Mouse (Mus musculus): Measurements from ENCODE around the gene Cbx3.

Gene Cbx3

DNA sequence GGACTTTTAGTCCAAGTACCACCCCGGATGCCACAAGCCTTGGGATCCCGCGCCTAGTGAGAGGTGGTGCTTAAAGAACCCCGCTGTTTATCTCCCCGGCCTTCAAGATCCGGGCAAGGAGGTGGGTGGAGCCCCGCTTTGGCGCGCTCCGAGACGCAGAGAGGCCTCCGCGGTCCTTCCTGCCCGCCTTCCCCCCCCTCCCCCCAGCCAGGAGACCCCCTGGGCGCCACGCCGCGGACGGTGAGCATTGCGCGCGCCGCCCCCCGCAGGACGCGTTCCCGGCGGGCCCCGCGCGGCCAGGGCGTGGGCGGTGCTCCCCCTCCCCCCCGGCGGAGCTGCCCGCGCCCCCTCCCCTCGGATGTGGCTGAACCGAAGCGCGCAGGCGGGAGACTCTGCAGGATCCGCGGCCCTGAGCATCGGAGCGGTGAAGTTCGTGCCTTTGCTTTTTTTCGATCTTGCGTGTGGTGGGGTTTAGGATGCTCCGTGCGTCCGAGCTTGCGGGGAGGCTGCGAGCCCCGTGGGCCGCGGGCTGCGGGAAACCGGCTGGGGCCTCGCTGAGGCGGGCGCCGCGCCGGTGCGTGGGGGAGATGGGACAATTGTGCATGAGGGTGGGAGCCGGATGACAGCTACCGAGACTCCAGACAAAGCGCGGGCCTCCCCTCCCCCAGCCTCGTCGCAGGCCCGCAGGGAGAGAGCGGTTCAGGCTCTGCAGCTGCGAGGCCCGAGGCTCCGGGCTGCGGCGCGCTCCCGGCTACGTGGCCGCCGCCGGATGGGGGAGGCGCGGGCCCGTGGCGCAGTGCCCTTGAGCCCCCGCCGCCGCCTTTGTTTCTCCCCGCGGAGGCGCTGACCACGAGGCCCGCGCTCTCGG lies at the start of gene Cbx3:
TSS of gene Cbx3 (plus strand) at position 50 of the 868 bp plus-strand sequence.
- DNase-seq: peak; percentile 85

DNA sequence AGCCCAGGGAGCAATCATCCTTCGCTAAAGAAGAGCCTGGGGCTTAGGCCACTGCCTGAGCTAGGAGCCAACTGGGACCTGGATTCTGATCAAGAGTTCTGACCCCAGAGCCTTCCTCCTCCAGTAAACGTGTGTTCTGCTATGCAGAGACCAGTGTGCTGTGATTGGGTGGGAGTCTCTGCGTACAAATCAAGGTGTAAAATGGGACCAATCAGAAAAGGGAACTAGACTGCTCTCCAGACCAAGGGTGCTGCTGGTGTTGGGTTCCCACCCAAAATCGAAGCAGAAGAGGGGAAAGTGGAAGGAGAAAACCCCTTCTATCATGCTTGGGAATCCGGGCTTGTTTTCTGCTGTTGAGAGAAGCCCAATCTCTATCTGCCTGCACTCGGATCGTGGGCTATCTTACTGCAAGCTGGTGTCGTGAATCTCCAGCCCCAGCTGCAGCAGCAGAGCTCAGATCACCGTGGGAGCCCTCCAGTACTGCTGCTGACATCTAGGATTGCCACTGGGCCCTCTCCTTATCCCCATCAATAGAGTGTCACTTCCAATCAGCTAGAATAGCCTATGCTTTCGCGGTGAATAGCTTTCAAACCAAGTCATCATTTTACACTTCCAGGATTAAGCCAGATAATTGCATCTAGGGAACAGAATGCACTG lies 46.6 kb upstream of the Cbx3 start:
- no peak for DNase-seq

DNA sequence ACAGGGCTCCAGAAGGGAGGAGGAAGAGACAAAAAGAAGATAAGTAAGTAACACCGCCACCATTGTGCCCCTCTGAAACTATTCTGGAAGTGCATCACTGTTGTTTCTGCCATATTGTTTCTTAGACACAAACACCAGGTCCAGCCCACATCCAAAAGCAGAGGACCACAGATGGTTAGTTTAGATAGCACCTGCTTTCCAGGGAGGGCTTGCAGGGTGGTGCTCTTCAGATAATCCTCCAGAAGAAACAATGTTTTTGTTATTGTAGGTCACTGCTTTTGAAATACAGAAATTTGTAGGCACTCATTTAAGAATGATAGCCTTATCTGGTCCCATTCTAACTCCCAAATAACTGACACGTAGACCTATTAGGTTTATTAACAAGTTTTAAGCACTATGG lies 45.6 kb upstream of the Cbx3 start:
- DNase-seq: no peak

DNA sequence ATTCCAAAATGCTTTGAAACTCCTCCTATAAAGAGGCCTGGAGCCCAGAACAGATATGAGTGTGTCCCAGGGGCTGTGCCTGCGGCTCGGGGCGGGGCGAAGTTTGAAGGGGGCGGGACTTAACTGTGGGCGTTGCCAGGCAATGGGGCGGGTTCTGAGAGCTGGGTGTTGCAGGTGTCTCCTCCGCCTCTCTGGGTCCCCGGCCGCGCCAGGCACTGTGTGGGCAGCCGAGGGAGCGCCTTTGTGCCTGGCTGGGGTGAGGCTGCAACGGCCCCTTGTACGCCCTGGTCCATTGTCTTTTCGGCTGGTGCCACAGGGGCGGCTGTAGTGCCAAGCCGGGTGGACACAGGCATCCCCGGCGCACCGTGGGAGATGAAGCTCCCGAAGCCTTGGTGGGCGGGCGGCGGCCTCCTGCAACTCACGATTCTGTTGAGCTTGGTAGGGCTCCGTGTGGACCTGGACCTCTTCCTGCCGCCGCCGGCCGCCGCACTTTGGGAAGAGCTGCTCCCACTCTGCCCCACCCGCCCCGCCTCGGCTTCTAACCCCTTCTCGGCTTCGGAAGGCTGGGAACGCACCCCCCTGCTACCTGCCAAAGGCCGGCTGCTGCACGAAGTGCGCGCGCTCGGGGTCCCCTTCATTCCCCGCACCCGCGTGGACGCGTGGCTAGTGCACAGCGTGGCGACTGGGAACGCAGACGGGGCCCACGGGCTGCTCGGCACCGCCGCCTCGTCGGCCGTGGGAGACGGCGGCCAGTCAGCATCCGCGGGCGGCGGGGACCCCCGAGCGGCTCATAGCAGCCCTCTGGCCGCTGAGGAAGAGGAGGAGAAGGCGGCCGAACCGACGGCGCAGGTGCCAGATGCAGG lies 37.4 kb upstream of the Cbx3 start, which contains the start of gene Nfe2l3:
TSS of gene Nfe2l3 (plus strand) at position 136 of the 863 bp plus-strand sequence.
- peak; percentile 44 for DNase-seq

DNA sequence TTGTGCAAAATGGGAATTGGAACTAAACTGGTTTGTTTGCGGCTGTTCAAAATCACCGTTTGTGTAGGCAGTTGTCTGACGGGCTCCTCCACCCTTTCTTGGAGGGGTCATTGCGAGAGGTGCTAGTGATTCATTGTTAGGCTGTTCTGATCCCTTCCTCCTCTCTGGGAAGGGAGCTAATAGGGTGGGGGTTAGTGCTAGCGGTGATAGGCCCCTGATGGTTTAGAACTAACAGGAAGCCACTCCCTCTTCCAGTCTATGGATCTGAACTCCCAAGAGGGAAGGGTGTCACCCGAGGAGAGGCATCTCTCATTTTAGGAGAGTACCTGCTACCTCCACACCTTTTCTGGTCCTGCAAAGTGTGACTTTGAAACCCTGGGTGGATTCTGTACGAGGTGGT lies 35.9 kb upstream of the Cbx3 start:
- DNase-seq: no peak

DNA sequence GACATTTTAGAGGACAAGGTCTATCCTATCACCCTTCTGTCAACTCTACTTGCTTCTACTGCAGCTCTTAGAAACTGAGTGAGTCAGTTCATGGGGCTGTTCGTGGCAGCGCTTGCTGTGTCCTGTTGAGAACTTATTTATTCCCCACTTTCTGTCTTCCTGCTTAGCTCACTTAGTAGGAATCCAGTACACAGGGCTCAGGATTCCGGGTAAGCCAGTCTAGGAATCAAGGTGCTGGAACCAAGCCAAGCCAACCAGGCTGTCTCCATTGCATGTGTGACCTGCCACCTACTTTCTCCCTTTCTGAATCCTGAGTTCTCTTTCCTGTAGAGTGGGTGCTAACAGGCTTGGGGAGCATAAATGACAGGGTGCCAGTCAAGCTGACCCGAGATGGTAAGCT lies 32.5 kb upstream of the Cbx3 start:
- no peak for DNase-seq

DNA sequence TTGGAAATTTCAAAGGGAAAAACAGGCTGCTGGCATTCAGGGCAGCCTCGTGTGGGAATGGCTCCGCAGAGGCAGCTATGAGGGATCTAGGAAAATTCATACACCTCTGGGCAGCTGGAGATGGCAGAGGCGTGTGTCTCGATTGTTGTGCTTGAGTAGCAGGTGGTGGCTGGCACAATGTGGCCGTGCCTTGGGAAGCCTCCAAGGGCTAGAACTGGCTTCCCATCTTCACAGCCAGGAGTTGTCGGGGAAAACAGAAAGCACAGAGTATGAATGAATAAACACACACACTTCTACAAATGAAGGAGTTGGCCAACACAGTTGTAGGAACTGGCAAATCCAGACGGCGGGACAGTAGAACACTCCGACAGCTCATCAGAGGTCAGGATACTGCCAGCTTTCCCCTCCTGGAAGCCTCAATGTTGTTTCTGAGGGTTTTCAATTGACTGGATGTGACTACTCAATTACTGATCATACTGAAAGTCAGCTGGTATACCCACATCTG lies 31.3 kb upstream of the Cbx3 start:
- DNase-seq: no peak

DNA sequence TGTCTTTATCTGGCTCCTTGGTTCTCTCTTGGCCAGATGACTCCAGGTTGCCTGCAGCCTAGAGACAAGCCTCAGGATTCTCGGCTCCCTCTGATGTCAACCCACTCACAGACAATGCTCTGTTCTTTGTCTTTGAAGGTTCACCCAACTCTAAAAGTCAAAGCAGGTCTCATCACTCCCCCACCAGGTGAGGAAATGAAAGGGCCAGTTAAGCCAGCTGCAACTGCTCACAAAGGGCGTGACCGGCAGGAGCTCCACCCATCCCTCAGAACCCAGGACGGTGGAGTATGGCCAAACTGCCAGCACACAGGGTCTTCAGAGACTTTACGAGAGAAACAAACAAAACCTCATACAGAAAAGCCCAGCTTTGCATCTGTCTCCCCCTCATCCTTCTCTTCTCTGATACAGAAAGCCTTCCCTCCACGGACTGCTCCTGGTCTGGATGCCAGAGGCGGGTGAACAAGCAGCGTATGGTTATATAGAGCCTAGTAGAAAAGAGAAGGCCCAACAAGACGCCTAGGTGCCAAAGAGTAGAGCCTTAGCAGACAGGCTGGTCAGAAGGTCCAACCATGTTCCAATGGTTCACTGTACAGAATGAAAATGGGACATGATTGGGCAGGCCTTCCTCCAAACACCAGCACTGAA lies 27.8 kb upstream of the Cbx3 start:
- DNase-seq: no peak

DNA sequence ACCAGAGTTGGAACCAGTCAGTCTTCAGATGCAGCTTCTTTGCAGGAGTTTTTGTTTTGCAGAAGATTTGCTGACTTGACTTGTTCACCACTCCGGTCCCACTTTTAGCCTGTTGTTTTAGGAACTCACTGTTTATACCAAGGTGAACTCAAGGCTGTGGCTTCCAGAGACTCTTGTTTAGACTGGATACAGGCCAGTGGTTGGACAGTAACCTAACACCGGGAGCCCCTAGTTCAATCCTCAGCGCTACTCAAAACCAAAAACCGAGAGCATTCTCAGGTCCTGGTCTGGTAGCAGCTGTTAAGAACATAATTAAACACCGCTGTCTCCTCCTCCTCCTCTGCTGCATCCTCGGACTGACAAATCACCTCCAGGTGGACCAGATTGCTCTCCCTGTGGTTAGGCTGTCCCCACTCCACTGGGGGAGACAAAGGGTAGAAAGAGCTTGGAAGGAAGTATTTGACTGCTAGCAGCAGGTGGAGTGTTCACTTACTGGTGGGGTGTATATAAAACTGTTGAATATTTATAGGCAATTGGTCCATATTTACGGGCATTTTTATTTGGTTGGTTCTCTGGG lies 17.1 kb upstream of the Cbx3 start:
- no peak for DNase-seq

DNA sequence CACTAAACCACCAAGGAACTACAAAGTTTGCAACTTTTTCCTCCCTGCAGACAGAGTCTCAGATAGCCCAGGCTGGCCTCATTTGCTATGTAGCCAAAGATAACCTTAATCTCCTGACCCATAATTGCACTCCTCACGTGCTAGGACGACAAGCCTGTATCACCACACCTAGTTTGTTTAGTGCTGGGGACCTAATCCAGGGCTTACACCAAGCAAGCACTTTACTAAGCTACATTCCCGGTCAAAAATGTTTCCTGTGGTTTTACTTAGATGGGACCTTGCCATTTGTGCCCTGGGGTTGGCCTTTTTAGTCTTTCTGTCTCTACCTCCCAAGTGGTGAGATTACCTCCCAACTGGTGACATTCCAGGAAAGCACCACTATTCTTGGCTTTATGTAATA lies 15.2 kb upstream of the Cbx3 start:
- DNase-seq: no peak

DNA sequence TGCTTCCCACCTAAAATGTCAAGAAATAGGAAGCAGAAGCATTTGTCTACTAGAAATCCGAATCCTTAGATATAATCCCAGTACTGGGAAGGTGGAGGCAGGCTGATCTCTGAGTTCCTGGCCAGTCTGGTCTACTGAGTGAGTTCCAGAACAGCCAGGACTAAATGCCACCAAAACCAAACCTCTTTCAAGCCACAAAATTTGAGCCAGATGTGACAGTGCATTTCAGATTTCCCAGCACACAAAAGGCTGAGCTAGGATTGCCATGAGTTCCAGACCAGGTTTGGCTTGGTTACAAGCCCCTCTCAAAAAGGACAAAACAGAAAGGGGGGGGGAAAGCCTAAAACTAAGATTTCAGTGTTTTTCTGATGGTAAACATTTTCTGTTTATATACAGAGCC lies 14.0 kb upstream of the Cbx3 start:
- DNase-seq: no peak

DNA sequence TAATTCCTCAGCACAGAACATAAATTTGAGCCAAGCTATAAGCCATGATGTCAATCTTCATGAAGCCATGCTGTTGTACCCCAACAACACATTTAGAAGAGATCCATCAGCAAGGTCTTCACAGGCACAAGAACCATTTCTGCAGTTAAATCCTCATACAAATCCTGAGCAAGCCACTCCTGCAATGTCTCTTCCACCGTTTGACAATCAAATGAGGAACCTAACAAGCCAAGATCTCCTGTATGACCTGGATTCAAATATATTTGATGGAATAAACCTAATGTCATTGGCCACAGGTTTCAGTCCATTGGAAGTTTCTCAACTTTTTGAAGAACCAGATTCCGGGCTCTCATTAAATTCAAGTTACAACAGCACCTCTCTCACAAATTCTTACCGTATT lies 12.9 kb upstream of the Cbx3 start:
- no peak for DNase-seq

DNA sequence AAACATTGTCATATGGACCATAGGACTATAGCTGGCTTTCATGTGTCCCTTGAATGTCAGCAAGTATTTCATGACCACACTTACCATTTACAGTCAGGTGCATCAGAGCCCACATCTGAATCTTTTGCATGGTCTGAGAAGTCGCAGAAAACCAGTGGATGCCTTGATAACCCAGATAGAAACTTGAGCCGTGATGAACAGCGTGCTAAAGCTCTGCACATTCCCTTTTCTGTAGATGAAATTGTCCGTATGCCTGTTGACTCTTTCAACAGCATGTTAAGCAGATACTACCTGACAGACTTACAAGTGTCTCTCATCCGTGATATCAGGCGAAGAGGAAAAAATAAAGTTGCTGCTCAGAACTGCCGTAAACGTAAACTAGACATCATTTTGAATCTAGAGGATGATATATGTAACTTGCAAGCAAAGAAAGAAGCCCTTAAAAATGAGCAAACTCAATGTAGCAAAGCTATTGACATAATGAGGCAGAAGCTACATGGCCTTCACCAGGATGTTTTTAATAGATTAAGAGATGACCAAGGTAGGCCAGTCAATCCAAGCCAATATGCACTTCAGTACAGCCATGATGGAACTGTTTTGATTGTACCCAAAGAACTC lies 12.3 kb upstream of the Cbx3 start:
- DNase-seq: no peak

DNA sequence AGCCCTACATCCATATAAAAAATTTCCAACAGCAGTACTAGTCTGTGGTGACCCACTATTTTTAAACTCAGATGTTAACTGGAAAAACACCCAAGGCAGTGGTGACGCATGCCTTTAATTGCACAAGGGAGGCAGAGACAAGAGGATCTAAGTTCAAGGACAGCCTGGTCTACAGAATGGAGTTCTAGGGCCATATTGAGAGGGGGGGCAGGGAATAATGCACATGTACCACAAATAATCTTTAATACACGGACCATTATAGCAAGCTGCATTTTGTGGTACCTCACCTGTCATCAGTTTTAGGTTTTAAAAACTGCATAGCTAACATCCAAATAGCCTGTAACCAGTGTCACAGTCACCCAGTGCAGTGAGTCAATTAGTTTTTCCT lies 11.2 kb upstream of the Cbx3 start:
- no peak for DNase-seq

DNA sequence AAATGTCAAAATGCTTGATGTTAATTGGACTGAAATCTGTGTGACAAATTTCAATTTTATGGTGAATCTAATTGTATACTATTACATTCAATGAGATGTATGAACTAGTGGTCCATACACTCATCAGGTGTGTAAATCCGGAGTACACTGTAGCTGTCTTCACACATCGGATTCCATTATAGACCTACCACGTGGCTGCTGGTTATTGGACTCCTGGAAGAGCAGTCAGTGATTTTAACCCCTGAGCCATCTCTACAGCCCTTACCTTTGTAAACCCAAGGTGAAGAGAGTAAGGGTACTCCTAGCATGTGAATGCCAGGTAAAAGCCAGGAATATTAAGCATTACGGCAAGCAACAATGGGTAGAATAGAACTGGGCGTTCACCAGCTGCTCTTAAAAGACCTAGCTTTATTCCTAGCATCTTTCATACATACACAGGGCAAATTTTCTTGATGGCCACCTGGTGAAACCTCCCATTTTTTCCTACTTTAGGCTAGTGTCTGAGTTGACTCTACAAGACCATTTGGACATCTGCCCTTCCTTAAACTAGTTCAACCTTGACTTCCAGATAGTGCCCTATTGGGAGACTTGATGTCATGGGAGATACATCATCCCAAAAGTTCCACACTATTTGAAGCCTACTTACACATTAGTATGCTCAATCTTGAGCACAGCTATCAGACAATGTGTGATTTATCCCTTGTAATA lies 10.7 kb upstream of the Cbx3 start:
- no peak for DNase-seq

DNA sequence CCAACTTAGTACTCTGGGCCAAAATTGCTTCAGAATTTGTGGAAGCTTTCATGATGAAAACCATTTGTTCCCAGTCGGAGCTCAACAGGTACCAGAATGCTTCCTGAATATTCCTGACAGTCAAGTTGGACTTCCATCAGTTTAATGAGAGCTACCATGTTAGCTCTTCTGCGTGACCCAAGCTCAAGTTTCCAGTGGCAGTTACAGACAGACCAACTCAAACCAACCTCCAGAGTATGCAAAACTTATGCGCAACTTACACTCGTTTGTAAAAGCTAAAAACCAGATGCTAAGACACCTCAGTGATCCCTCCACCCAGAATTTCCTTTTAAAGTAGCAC lies 10.2 kb upstream of the Cbx3 start:
- no peak for DNase-seq

DNA sequence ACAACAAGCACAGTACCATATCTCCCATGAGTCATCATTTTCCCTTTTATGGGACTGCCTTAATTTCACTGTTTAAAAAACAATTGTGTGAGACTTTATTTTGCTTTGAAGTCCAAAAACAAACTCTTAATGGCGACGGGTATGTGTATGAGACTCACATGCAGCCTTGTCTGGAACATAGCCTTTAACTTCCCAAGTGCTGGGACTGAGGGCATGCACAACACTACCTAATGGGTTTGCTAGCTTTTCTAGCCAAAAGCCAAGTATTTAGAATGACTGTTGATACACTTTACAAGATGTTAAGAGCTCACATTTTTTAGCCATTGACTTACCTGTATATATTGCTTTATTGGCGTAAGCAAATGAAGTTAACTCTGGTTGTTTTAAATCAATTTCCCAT lies 9.8 kb upstream of the Cbx3 start:
- no peak for DNase-seq

DNA sequence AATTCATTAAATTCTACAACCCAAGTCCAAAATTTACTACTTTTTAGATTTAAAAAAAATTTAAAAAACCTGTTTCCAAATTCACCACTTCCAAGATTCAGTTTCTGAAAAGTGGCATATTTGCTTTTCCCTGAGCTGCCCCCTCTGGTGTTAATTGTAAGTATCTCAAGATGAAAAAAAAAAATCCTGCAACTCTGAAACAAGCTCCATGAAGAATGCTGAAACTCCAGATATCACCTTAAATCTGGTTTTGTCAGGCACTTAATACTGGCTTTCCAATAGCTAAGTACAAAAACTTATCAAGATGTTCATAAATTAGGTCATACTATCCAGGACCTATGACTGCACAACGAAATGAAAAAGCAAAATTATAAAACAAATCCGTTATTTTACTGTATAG lies 2.5 kb upstream of the Cbx3 start:
- no peak for DNase-seq

DNA sequence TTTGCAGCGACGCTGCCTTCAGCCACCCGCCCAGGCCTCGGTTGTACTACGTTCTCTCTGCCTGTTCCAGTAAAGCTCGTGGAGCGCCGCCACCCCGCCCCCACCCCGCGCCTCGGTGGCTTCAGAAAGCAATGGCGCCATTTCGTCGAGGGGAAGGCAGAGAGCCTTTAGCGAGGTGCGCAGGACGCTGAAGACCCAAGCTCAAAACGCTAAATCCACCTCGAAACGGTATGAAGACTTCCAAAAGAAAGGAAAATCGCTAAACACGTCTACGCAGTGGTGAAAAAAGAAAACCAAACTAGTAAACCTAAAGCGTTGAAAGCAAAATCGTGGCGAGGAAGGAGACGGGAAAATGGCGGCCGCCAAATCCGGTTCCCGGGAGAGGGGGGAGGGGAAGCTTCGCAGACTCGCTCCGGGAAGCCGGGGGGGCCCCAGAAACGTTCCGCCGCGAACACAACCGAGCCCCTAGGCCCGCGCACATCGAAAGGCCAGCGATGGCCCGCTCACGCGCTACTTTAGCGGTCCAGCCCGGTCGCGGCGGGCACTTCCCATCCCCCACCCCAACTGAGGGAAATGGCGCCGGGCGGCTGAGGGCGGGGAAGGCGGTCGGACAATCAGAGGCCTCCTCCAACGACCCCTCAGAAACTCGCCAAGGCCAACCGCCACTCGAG lies 1.1 kb upstream of the Cbx3 start:
- peak; percentile 70 for DNase-seq

DNA sequence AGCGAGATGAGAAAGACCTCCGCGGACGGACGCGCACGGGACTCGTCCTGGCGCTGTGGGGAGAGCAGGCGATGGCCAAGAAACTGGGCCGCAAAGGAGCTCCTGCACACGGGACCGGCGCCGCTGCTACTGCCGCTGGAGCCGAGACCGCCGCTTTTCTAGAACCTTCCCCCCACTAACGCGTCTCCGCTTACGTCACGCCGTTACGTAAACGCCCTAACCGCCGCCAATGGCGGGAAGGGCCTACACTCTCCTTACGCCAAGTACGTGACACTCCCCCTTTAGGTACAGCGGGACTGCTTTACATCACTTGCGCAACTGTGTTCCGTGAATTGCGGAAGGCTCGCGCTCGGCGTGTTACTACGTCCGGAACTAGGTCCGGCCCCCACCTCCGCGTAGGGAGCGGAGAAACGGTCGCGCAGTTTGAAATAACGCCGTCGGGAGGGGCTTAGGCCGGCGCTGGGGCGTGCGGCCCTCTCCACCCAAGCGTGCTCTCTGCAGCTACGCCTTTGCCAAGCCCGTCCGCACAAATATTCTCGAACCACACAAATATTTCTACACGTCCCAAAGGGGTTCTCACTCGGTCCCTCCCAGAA lies 347 bp upstream of the Cbx3 start, which contains the start of gene Hnrnpa2b1:
TSS of gene Hnrnpa2b1 (minus strand) at position 180 of the 596 bp plus-strand sequence.
- peak; percentile 97 for DNase-seq

Measured in right cerebral cortex, adult 18-20 months (tissue).